Comparison of ENCODE assay signal across 18 mouse cellular contexts in the genomic region with DNA sequence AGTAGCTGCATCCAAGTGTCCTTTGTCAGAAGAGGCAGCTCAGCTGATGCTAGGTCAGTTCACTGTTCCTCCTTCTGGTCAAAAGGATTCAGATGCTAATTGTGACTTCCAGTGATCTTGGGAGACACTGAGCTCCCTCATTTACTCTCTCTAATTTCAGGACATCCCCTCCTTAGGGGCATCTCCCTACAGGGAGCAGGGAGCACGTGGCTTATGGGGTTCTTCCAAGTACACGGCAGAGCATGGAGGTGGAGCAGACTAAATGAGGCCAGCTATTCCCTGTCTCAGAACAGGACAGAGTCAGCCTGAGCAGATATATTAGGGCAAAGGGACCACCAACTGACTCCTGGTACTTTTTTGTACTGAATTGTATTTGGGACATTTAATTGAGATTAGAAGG.
"Had no signal": no experiment of that assay in that cellular context is flagged by ENCODE, and none has a peak within 500 bp of the region (broad histone marks: within the 10 kb centered on the region; RNA-seq: fewer than 3 reads in every experiment).

No protein-coding gene starts in this region.

- H3K4me2 ChIP-seq: lung, embryonic 14.5 days; neural tube, embryonic 13.5 days; neural tube, embryonic 15.5 days had no signal

- H3K27ac ChIP-seq: midbrain, embryonic 10.5 days; neural tube, embryonic 13.5 days; neural tube, embryonic 15.5 days had no signal

- ATAC-seq: midbrain, embryonic 16.5 days had no signal

- H3K27me3 ChIP-seq: neural tube, embryonic 13.5 days; neural tube, embryonic 15.5 days had no signal

- H3K4me3 ChIP-seq: midbrain, embryonic 10.5 days; myocyte; neural tube, embryonic 13.5 days; neural tube, embryonic 15.5 days had no signal

- H3K9me3 ChIP-seq: midbrain, embryonic 10.5 days; neural tube, embryonic 13.5 days; neural tube, embryonic 15.5 days had no signal

- DNase-seq: lung, adult 18-20 months; lung, embryonic 14.5 days; lung, postnatal 10 days; lung, postnatal 4 days; midbrain, embryonic 14.5 days; retina, postnatal 1 day; right cerebral cortex, adult 18-20 months; right cerebral cortex, postnatal 25 days; right cerebral cortex, postnatal 4 days; spleen, adult 18-20 months; thymus, adult 18-20 months; thymus, postnatal 14 days; thymus, postnatal 36 days had no signal

- H3K9ac ChIP-seq: lung, embryonic 14.5 days; neural tube, embryonic 13.5 days; neural tube, embryonic 15.5 days had no signal

- H3K36me3 ChIP-seq: midbrain, embryonic 10.5 days; neural tube, embryonic 13.5 days; neural tube, embryonic 15.5 days had no signal
